ENCODE assay signal across 10 mouse cellular contexts in genomic region chr13:29222261-29222838, GRCm38 (mm10).
A peak's percentile ranks its signal among the peaks of the same experiment; 100 is the strongest.
DNase-seq lines count a peak whose midpoint lies in the region; ATAC-seq and TF ChIP-seq lines count a peak whose summit lies in the region.
"Had no signal": no experiment of that assay in that cellular context is flagged by ENCODE, and none has a peak within 500 bp of the region (broad histone marks: within the 10 kb centered on the region; RNA-seq: fewer than 3 reads in every experiment).

No protein-coding gene starts in this region.

- 36% methylated on average over 10 of the region's 10 CpGs for whole genome bisulfite sequencing in kidney, adult 2 months
- WGBS in forebrain, embryonic 13.5 days: 2% methylated on average over 10 of the region's 10 CpGs
- WGBS in limb, embryonic 13.5 days: 25% methylated on average over 10 of the region's 10 CpGs
- WGBS in stomach, postnatal 0 days: 33% methylated on average over 10 of the region's 10 CpGs

- TF ChIP-seq CTCF in kidney, adult 2 months (conservative IDR thresholded peaks at IDR 0.05; ENCODE audit: insufficient read depth, insufficient read length, low read depth, low read length): no peak
- TF ChIP-seq CTCF in stomach, postnatal 0 days (IDR thresholded peaks at IDR 0.05; ENCODE audit: low read depth): peak; percentile 30

- peak overlapping the region; percentile 33 for H3K4me2 ChIP-seq in forebrain, embryonic 13.5 days
- no peak overlapping the region for H3K4me2 ChIP-seq in limb, embryonic 13.5 days (replicated peaks)
- H3K4me2 ChIP-seq in stomach, postnatal 0 days (replicated peaks; ENCODE audit: low read depth): no peak overlapping the region
- H3K4me2 ChIP-seq: embryonic facial prominence, embryonic 15.5 days; lung, embryonic 14.5 days had no signal

- no peaks in the 10 kb centered on the region for H3K4me1 ChIP-seq in kidney, adult 2 months (ENCODE audit: control insufficient read depth, insufficient read depth, low read length)
- peaks cover 16% of the 10 kb centered on the region for H3K4me1 ChIP-seq in forebrain, embryonic 13.5 days
- peaks cover 4% of the 10 kb centered on the region; the same call in 1 of the 2 replicates for H3K4me1 ChIP-seq in limb, embryonic 13.5 days
- H3K4me1 ChIP-seq in stomach, postnatal 0 days (replicated peaks; ENCODE audit: control insufficient read depth, insufficient read depth): no peaks in the 10 kb centered on the region

- no peak for TF ChIP-seq POLR2A in kidney, adult 2 months (IDR thresholded peaks at IDR 0.05; ENCODE audit: low read depth, low read length)

- no peaks in the 10 kb centered on the region for H3K27me3 ChIP-seq in kidney, adult 2 months (replicated peaks; ENCODE audit: control insufficient read depth, insufficient read depth, low read length)
- 0 out of 2 replicates have a peak, but pooled peaks cover 4% of the 10 kb centered on the region for H3K27me3 ChIP-seq in forebrain, embryonic 13.5 days
- H3K27me3 ChIP-seq in limb, embryonic 13.5 days: no peaks in the 10 kb centered on the region
- H3K27me3 ChIP-seq in stomach, postnatal 0 days (ENCODE audit: control insufficient read depth, insufficient read depth, low read length): no peaks in the 10 kb centered on the region
- H3K27me3 ChIP-seq: embryonic facial prominence, embryonic 15.5 days had no signal

- H3K9ac ChIP-seq in forebrain, embryonic 13.5 days: peak overlapping the region; percentile 52
- peak overlapping the region; percentile 25 for H3K9ac ChIP-seq in limb, embryonic 13.5 days
- H3K9ac ChIP-seq in stomach, postnatal 0 days (ENCODE audit: low read length): no peak overlapping the region
- H3K9ac ChIP-seq: embryonic facial prominence, embryonic 15.5 days; lung, embryonic 14.5 days had no signal

- H3K9me3 ChIP-seq in forebrain, embryonic 13.5 days (replicated peaks): no peaks in the 10 kb centered on the region
- H3K9me3 ChIP-seq in limb, embryonic 13.5 days: peaks cover 4% of the 10 kb centered on the region; the same call in 1 of the 2 replicates
- H3K9me3 ChIP-seq in stomach, postnatal 0 days (ENCODE audit: control insufficient read depth, low read length): no peaks in the 10 kb centered on the region; the same call in 1 of the 2 replicates
- H3K9me3 ChIP-seq: embryonic facial prominence, embryonic 15.5 days had no signal

- no peak overlapping the region for H3K4me3 ChIP-seq in kidney, adult 2 months (ENCODE audit: insufficient read depth, low read depth, low read length)
- H3K4me3 ChIP-seq in forebrain, embryonic 13.5 days: no peak overlapping the region
- H3K4me3 ChIP-seq in limb, embryonic 13.5 days: no peak overlapping the region
- no peak overlapping the region for H3K4me3 ChIP-seq in stomach, postnatal 0 days (ENCODE audit: low read depth, low read length)
- H3K4me3 ChIP-seq: embryonic facial prominence, embryonic 15.5 days had no signal

- H3K36me3 ChIP-seq in kidney, adult 2 months (ENCODE audit: control insufficient read depth, insufficient read depth, low read length): no peaks in the 10 kb centered on the region
- H3K36me3 ChIP-seq in forebrain, embryonic 13.5 days (ENCODE audit: poor library complexity, severe bottlenecking): no peaks in the 10 kb centered on the region
- H3K36me3 ChIP-seq in limb, embryonic 13.5 days: no peaks in the 10 kb centered on the region
- no peaks in the 10 kb centered on the region for H3K36me3 ChIP-seq in stomach, postnatal 0 days (ENCODE audit: control insufficient read depth, insufficient read depth, low read length)
- H3K36me3 ChIP-seq: embryonic facial prominence, embryonic 15.5 days had no signal

- H3K27ac ChIP-seq in kidney, adult 2 months (ENCODE audit: insufficient read depth, low read depth, low read length): no peak overlapping the region
- peak overlapping the region; percentile 85 for H3K27ac ChIP-seq in forebrain, embryonic 13.5 days
- no peak overlapping the region for H3K27ac ChIP-seq in limb, embryonic 13.5 days
- H3K27ac ChIP-seq in stomach, postnatal 0 days (replicated peaks): no peak overlapping the region
- H3K27ac ChIP-seq: embryonic facial prominence, embryonic 15.5 days had no signal

- no peak for TF ChIP-seq EP300 in stomach, postnatal 0 days (optimal IDR thresholded peaks at IDR 0.05)

- peak; percentile 20 to 35 for DNase-seq in kidney, postnatal 4 days
- DNase-seq in kidney, adult 2 months: no peak
- DNase-seq in stomach, postnatal 0 days (ENCODE audit: low spot score): no peak
- DNase-seq in adrenal gland, adult 18-20 months (ENCODE audit: low spot score in 2 of 2): no peak
- DNase-seq: kidney, postnatal 10 days; lung, embryonic 14.5 days had no signal

- peak; percentile 87 for ATAC-seq in forebrain, embryonic 13.5 days
- ATAC-seq in limb, embryonic 13.5 days (ENCODE audit: low FRiP score, low read depth): no peak
- no peak for ATAC-seq in stomach, postnatal 0 days (ENCODE audit: low FRiP score, low TSS enrichment)
- no peak for ATAC-seq in CD4-positive, CD25-positive, alpha-beta regulatory T cell, adult 4 months

Comparison
In these comparisons a context has a peak if more than half of its experiments do, and no peak if none do; other contexts are left out.
1. DNase-seq: peak in kidney, postnatal 4 days (2 of 2); none in kidney, adult 2 months (single experiment), stomach, postnatal 0 days (single experiment) and adrenal gland, adult 18-20 months (0 of 2).